Mouse (Mus musculus) midbrain, postnatal 0 days (tissue): ENCODE measurements around the gene Btn1a1. TPM values are rescaled to one million over a fixed set of nuclear protein-coding genes. Genes with fewer than 3 reads are reported as not detected.

Experiments used
- ATAC-seq: fragments of 200-750 bp; cut with Nextera tagmentation; 2 replicates; pipeline ENCODE4 v1.8.0; 2017; ENCODE audit warnings: moderate number of reproducible peaks, mild to moderate bottlenecking, moderate TSS enrichment, moderate library complexity; ENCODE audit not compliant: low FRiP score
- DNase-seq: peaks from one replicate; pipeline ENCODE4 v3.0.0-alpha.2; 2015; ENCODE audit warnings: low spot score
- H3K27ac ChIP-seq: fragments of 300-500 bp; sonication (generic); 2 replicates; pipeline ENCODE4 v1.5.1; 2014; ENCODE audit warnings: low read depth, mild to moderate bottlenecking, low read length, mixed read lengths
- H3K27me3 ChIP-seq: fragments of 300-500 bp; sonication (generic); 2 replicates; pipeline ENCODE4 v1.6.1; 2014; ENCODE audit warnings: low read length, control low read depth, mixed read lengths; ENCODE audit not compliant: insufficient read depth
- H3K36me3 ChIP-seq: fragments of 300-500 bp; sonication (generic); 2 replicates; pipeline ENCODE4 v1.6.1; 2014; ENCODE audit warnings: low read length, control low read depth, mixed read lengths; ENCODE audit not compliant: insufficient read depth
- H3K4me1 ChIP-seq: fragments of 300-500 bp; sonication (generic); 2 replicates; pipeline ENCODE4 v1.6.1; 2014; ENCODE audit warnings: mild to moderate bottlenecking, control low read depth, antibody characterized with exemption, low read length, mixed read lengths; ENCODE audit not compliant: insufficient read depth
- H3K4me2 ChIP-seq: fragments of 300-500 bp; sonication (generic); 2 replicates; pipeline ENCODE4 v1.6.1; 2014; ENCODE audit warnings: low read depth, mild to moderate bottlenecking, low read length, mixed read lengths; ENCODE audit not compliant: poor library complexity, severe bottlenecking
- H3K4me3 ChIP-seq: fragments of 300-500 bp; sonication (generic); 2 replicates; pipeline ENCODE4 v1.5.1; 2014; ENCODE audit warnings: low read depth, mild to moderate bottlenecking, low read length, moderate library complexity
- H3K9ac ChIP-seq: fragments of 300-500 bp; sonication (generic); replicated peaks from 2 replicates; pipeline ENCODE4 v1.6.1; 2014; ENCODE audit warnings: mild to moderate bottlenecking, low read length, moderate library complexity, mixed read lengths; ENCODE audit not compliant: poor library complexity, severe bottlenecking
- H3K9me3 ChIP-seq: fragments of 300-500 bp; sonication (generic); 2 replicates; pipeline ENCODE4 v1.6.1; 2016; ENCODE audit warnings: low read length, control low read depth
- CTCF ChIP-seq: IDR thresholded peaks from 2 replicates; pipeline ENCODE4 v1.5.1; 2016; ENCODE audit warnings: antibody characterized with exemption, mild to moderate bottlenecking
- WGBS: fragments of 180-500 bp; shearing (Covaris S2); extraction: QIAGEN DNeasy Blood & Tissue Kit; methylation state at CpG from one replicate; pipeline ENCODE4 v1.1.7; 2014; 5-methylcytosine and 5-hydroxymethylcytosine counted together
- polyA plus RNA-seq: library from polyadenylated mRNA; unstranded; fragments of >200 nt; fragmentation: Nextera tagmentation; extraction: Ambion mirVana; gene quantifications from 2 replicates; pipeline ENCODE4 v1.2.1, GENCODE M21; 2015
- total RNA-seq: library from RNA; depleted of rRNA; stranded (reverse); fragments of >200 nt; gene quantifications from 2 replicates; pipeline ENCODE4 v1.2.3, GENCODE M21; 2014

The Btn1a1 gene
- total and polyA plus RNA-seq, 2 experiments from 2014 or later, result 0.04 TPM; not detected in 1

- no peak overlapping the region for H3K4me3 ChIP-seq
- ATAC-seq (peak; percentile 55), DNase-seq (peak; percentile 62)
- H3K27me3 ChIP-seq, result no peaks in the 10 kb centered on the region
- TF ChIP-seq CTCF, result no peak
- H3K9ac ChIP-seq, result no peak overlapping the region
- WGBS, result 2% methylated on average over 9 of the region's 9 CpGs
- H3K4me1 ChIP-seq, result peaks cover 3% of the 10 kb centered on the region; the same call in 1 of the 2 replicates
- H3K27ac ChIP-seq, result no peak overlapping the region
- H3K4me2 ChIP-seq, result no peak overlapping the region
- no peaks in the 10 kb centered on the region for H3K36me3 ChIP-seq
- H3K9me3 ChIP-seq, result no peaks in the 10 kb centered on the region
Measured at GRCm38 (mm10) chr13:23466911-23467310, 1.2 kb upstream of the Btn1a1 start.

GRCm38 (mm10) chr13:23466306-23466705 is 605 bp upstream of the Btn1a1 start:
- no peak for ATAC-seq
- TF ChIP-seq CTCF, result no peak
- 68% methylated on average over 1 of the region's 1 CpGs for WGBS
- H3K9me3 ChIP-seq, result no peaks in the 10 kb centered on the region
- H3K27ac ChIP-seq, result no peak overlapping the region
- no peak overlapping the region for H3K4me3 ChIP-seq
- peak overlapping the region; percentile 81; the same call in 1 of the 2 replicates for H3K4me2 ChIP-seq
- H3K27me3 ChIP-seq, result no peaks in the 10 kb centered on the region
- H3K36me3 ChIP-seq, result no peaks in the 10 kb centered on the region
- no peak for DNase-seq
- no peak overlapping the region for H3K9ac ChIP-seq
- H3K4me1 ChIP-seq, result peaks cover 3% of the 10 kb centered on the region; the same call in 1 of the 2 replicates

GRCm38 (mm10) chr13:23464841-23465366 is 797 bp downstream of the Btn1a1 start:
- TF ChIP-seq CTCF, result no peak
- peak overlapping the region; percentile 81 for H3K4me2 ChIP-seq
- H3K4me3 ChIP-seq, result peak overlapping the region; percentile 56
- peak overlapping the region; percentile 56 for H3K9ac ChIP-seq
- no peaks in the 10 kb centered on the region for H3K9me3 ChIP-seq
- no peak overlapping the region for H3K27ac ChIP-seq
- DNase-seq (no peak), ATAC-seq (0 out of 2 replicates have a peak, but pooled peaks have one; percentile 15)
- WGBS, result 4% methylated on average over 11 of the region's 11 CpGs
- H3K27me3 ChIP-seq, result no peaks in the 10 kb centered on the region
- no peaks in the 10 kb centered on the region for H3K36me3 ChIP-seq
- H3K4me1 ChIP-seq, result peaks cover 3% of the 10 kb centered on the region; the same call in 1 of the 2 replicates

GRCm38 (mm10) chr13:23464224-23464637 is 1.5 kb downstream of the Btn1a1 start:
- DNase-seq (peak; percentile 40), ATAC-seq (no peak)
- Histone ChIP-seq H3K27ac (no peak overlapping the region), H3K27me3 (no peaks in the 10 kb centered on the region), H3K9me3 (no peaks in the 10 kb centered on the region), H3K4me1 (peaks cover 3% of the 10 kb centered on the region; the same call in 1 of the 2 replicates), H3K4me2 (peak overlapping the region; percentile 81), H3K36me3 (no peaks in the 10 kb centered on the region), H3K9ac (peak overlapping the region; percentile 56), H3K4me3 (peak overlapping the region; percentile 56)
- WGBS, result 1% methylated on average over 29 of the region's 29 CpGs
- TF ChIP-seq CTCF, result no peak

- Histone ChIP-seq H3K4me1 (peaks cover 3% of the 10 kb centered on the region; the same call in 1 of the 2 replicates), H3K9ac (peak overlapping the region; percentile 56), H3K4me2 (peak overlapping the region; percentile 81), H3K4me3 (peak overlapping the region; percentile 56), H3K27me3 (no peaks in the 10 kb centered on the region), H3K27ac (no peak overlapping the region), H3K9me3 (no peaks in the 10 kb centered on the region), H3K36me3 (no peaks in the 10 kb centered on the region)
- under 1% methylated on average over 21 of the region's 21 CpGs for WGBS
- DNase-seq, result peak; percentile 89
- ATAC-seq, result peak; percentile 68
- TF ChIP-seq CTCF, result no peak
Measured at GRCm38 (mm10) chr13:23463381-23464223, 2.1 kb downstream of the Btn1a1 start.

GRCm38 (mm10) chr13:23462669-23463068 is 3.0 kb downstream of the Btn1a1 start:
- Histone ChIP-seq H3K36me3 (no peaks in the 10 kb centered on the region), H3K27me3 (no peaks in the 10 kb centered on the region), H3K9ac (no peak overlapping the region), H3K9me3 (no peaks in the 10 kb centered on the region), H3K4me3 (no peak overlapping the region), H3K4me2 (no peak overlapping the region), H3K27ac (no peak overlapping the region), H3K4me1 (peaks cover 3% of the 10 kb centered on the region; the same call in 1 of the 2 replicates)
- ATAC-seq (no peak), DNase-seq (no peak)
- TF ChIP-seq CTCF, result no peak
